In genomic region chr2:5869746-5870145, GRCm38 (mm10) we compare ENCODE assay signal across 17 mouse cellular contexts. TPM values are rescaled to one million over a fixed set of nuclear protein-coding genes. Genes with fewer than 3 reads are reported as not detected.
"Had no signal": no experiment of that assay in that cellular context is flagged by ENCODE, and none has a peak within 500 bp of the region (broad histone marks: within the 10 kb centered on the region; RNA-seq: fewer than 3 reads in every experiment).

No protein-coding gene starts in this region.

- H3K4me3 ChIP-seq: lung, embryonic 15.5 days; megakaryocyte, embryonic 14.5 days; midbrain, embryonic 13.5 days; midbrain, embryonic 15.5 days; neural tube, embryonic 12.5 days; stomach, embryonic 15.5 days had no signal

- DNase-seq: lung, adult 2 months; lung, postnatal 14 days; right cerebral cortex, postnatal 14 days; thymus, adult 2 months; thymus, postnatal 25 days; thymus, postnatal 4 days had no signal

- ATAC-seq: lung, postnatal 0 days; midbrain, embryonic 13.5 days; midbrain, embryonic 15.5 days had no signal

- H3K4me2 ChIP-seq: lung, embryonic 15.5 days; midbrain, embryonic 11.5 days; midbrain, embryonic 13.5 days; midbrain, embryonic 15.5 days; neural tube, embryonic 12.5 days; stomach, embryonic 15.5 days had no signal

- H3K27me3 ChIP-seq: lung, embryonic 15.5 days; megakaryocyte, embryonic 14.5 days; midbrain, embryonic 13.5 days; midbrain, embryonic 15.5 days; neural tube, embryonic 12.5 days; stomach, embryonic 15.5 days had no signal

- H3K9ac ChIP-seq: lung, embryonic 15.5 days; midbrain, embryonic 13.5 days; midbrain, embryonic 15.5 days; neural tube, embryonic 12.5 days; stomach, embryonic 15.5 days had no signal

- H3K9me3 ChIP-seq: lung, embryonic 15.5 days; megakaryocyte, embryonic 14.5 days; midbrain, embryonic 13.5 days; midbrain, embryonic 15.5 days; neural tube, embryonic 12.5 days; stomach, embryonic 15.5 days had no signal

- H3K4me1 ChIP-seq: lung, embryonic 15.5 days; megakaryocyte, embryonic 14.5 days; midbrain, embryonic 13.5 days; midbrain, embryonic 15.5 days; neural tube, embryonic 12.5 days; stomach, embryonic 15.5 days had no signal

- H3K27ac ChIP-seq: lung, embryonic 15.5 days; macrophage; midbrain, embryonic 13.5 days; midbrain, embryonic 15.5 days; neural tube, embryonic 12.5 days; stomach, embryonic 15.5 days; stomach, postnatal 0 days had no signal

RNA-seq across cellular contexts. Expression of gene Gm13199, which starts 7.0 kb away (rescaled TPM):
- total RNA-seq: monocyte, adult 5-6 weeks had no signal
- polyA plus RNA-seq: macrophage had no signal
